Mouse (Mus musculus) limb, embryonic 11.5 days (tissue): ENCODE data around the gene R3hdml. TPM values are rescaled to one million over a fixed set of nuclear protein-coding genes. Genes with fewer than 3 reads are reported as not detected.

Source experiments
- ATAC-seq: fragments of 200-750 bp; cut with Nextera tagmentation; 2 replicates; pipeline ENCODE4 v1.8.0; 2017; ENCODE audit warnings: low read depth; ENCODE audit not compliant: insufficient number of reproducible peaks, low FRiP score, low TSS enrichment
- DNase-seq: peaks from one replicate; pipeline ENCODE4 v3.0.0-alpha.2; 2015; ENCODE audit warnings: low spot score
- H3K27ac ChIP-seq: fragments of 300-500 bp; sonication (generic); replicated peaks from 2 replicates; pipeline ENCODE4 v1.5.1; 2014; ENCODE audit warnings: low read depth, mild to moderate bottlenecking, low read length
- H3K27me3 ChIP-seq: fragments of 300-500 bp; sonication (generic); 2 replicates; pipeline ENCODE4 v1.6.1; 2014; ENCODE audit warnings: mild to moderate bottlenecking, low read length, mixed read lengths; ENCODE audit not compliant: control insufficient read depth, insufficient read depth
- H3K36me3 ChIP-seq: fragments of 300-500 bp; sonication (generic); 2 replicates; pipeline ENCODE4 v1.6.1; 2014; ENCODE audit warnings: mild to moderate bottlenecking, low read length, moderate library complexity, mixed read lengths; ENCODE audit not compliant: control insufficient read depth, insufficient read depth
- H3K4me1 ChIP-seq: fragments of 300-500 bp; sonication (generic); 2 replicates; pipeline ENCODE4 v1.6.1; 2014; ENCODE audit warnings: low read length, mixed read lengths; ENCODE audit not compliant: control insufficient read depth, insufficient read depth
- H3K4me2 ChIP-seq: fragments of 300-500 bp; sonication (generic); 2 replicates; pipeline ENCODE4 v1.6.1; 2014; ENCODE audit warnings: low read depth, mild to moderate bottlenecking, moderate library complexity; ENCODE audit not compliant: severe bottlenecking
- H3K4me3 ChIP-seq: fragments of 300-500 bp; sonication (generic); 2 replicates; pipeline ENCODE4 v1.5.1; 2014; ENCODE audit warnings: low read depth, low read length
- H3K9ac ChIP-seq: fragments of 300-500 bp; sonication (generic); 2 replicates; pipeline ENCODE4 v1.6.1; 2014; ENCODE audit warnings: mild to moderate bottlenecking, low read length
- H3K9me3 ChIP-seq: fragments of 300-500 bp; sonication (generic); 2 replicates; pipeline ENCODE4 v1.6.1; 2016; ENCODE audit warnings: low read length; ENCODE audit not compliant: control insufficient read depth
- WGBS: fragments of 180-500 bp; shearing (Covaris S2); extraction: QIAGEN DNeasy Blood & Tissue Kit; methylation state at CpG from one replicate; pipeline ENCODE4 v1.1.7; 2014; 5-methylcytosine and 5-hydroxymethylcytosine counted together
- polyA plus RNA-seq: library from polyadenylated mRNA; unstranded; fragments of >200 nt; fragmentation: Nextera tagmentation; extraction: Ambion mirVana; gene quantifications from 2 replicates; pipeline ENCODE4 v1.2.1, GENCODE M21; 2014

The R3hdml gene
- polyA plus RNA-seq, 1 experiment from 2014 or later, result not detected

DNA sequence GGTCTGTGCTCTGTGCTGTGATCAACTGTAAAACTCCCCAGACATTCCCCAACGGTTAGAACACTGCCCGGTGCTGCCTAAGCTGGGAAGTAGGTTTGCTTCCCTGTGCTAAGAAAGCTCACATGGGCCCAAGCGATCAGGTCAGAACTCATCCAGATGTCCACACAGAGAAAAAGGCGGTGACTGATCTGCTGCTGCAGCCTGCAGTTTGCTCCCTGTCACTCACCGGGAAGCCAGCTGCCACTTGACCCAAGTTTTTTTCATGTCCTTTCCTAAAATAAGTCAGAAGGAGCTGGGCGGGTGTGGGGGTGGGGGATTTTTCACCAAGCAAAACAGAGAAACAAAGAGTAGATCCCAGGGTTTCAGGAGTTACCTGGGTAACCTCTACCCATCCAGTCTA, 27.6 kb upstream of the R3hdml start:
- ATAC-seq (no peak), DNase-seq (no peak)
- Histone ChIP-seq H3K36me3 (peaks cover 4% of the 10 kb centered on the region; the same call in 1 of the 2 replicates), H3K9ac (no peak overlapping the region), H3K27me3 (no peaks in the 10 kb centered on the region), H3K4me3 (no peak overlapping the region), H3K4me1 (no peaks in the 10 kb centered on the region), H3K4me2 (no peak overlapping the region), H3K9me3 (no peaks in the 10 kb centered on the region), H3K27ac (no peak overlapping the region)
- WGBS, result 64% methylated on average over 6 of the region's 6 CpGs

DNA sequence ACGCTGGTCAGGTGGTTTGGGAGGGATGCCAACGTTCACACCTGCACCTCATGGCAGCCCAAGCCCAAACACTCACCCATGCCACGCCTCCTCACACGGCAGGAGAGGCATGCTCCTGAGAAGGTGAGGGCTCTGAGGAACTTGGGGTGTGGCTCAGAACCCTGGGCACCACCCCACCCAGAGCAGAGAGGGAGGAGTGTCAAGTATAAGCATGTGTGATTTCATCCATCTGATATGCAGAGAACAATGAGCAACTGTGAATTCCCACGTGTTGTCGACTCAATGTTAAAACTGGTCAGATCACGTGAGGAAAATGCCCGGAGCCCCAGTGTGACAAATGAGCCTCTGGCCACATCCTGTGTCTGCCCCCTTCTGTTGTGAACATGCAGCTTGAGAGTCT, 25.3 kb upstream of the R3hdml start:
- H3K4me3 ChIP-seq, result no peak overlapping the region

DNA sequence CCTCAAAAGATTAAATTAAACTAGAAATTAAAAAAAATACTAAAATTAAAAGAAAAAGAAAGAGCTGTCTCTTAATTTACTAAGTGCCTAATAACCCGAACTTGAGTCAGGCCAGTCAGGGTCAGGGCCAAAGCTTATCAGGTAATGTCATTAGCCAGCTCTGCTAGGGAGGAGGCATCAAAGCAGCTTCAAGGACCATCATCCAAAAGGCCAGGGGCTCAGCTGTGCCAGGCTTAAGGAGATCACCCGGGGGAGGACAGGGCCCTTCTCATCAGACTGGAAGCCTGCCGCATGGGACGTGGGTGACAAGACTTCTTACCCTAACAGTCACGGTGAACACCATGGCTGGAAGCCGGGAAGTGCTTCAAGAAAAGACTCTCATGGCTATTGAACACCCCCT, 24.5 kb upstream of the R3hdml start:
- H3K27ac ChIP-seq, result no peak overlapping the region
- peaks cover 4% of the 10 kb centered on the region; the same call in 1 of the 2 replicates for H3K36me3 ChIP-seq
- no peak overlapping the region for H3K4me3 ChIP-seq
- WGBS, result 89% methylated on average over 6 of the region's 6 CpGs
- H3K4me2 ChIP-seq, result no peak overlapping the region
- H3K4me1 ChIP-seq, result peaks cover 3% of the 10 kb centered on the region; the same call in 1 of the 2 replicates
- no peak for ATAC-seq
- H3K27me3 ChIP-seq, result no peaks in the 10 kb centered on the region
- H3K9me3 ChIP-seq, result no peaks in the 10 kb centered on the region
- DNase-seq, result no peak
- no peak overlapping the region for H3K9ac ChIP-seq

More for the DNA sequence above, 25.3 kb upstream of the R3hdml start:
- H3K9me3 ChIP-seq, result no peaks in the 10 kb centered on the region
- H3K4me2 ChIP-seq, result no peak overlapping the region
- H3K9ac ChIP-seq, result no peak overlapping the region
- no peak overlapping the region for H3K27ac ChIP-seq
- ATAC-seq (no peak), DNase-seq (no peak)
- peaks cover 2% of the 10 kb centered on the region; the same call in 1 of the 2 replicates for H3K4me1 ChIP-seq
- H3K36me3 ChIP-seq, result peaks cover 4% of the 10 kb centered on the region; the same call in 1 of the 2 replicates
- H3K27me3 ChIP-seq, result no peaks in the 10 kb centered on the region
- WGBS, result 67% methylated on average over 8 of the region's 8 CpGs

DNA sequence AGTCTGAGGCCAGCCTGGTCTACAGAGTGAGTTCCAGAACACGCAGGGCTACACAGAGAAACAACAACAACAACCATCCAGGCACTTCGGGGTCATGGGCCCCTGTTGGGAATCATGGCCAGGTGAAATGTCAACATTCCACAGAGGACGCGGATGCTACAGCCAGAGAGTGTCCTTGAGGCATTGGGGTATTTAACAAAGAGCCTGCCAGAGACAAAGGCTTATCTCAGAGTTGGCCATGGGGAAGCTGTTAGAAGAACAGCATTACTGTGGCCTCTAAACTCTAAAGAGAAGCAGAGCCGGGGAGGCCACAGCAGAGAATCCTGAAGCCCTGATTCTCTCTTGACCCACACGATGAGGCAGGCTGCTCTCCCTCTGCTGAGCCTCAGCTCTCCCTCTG, 23.3 kb upstream of the R3hdml start:
- Histone ChIP-seq H3K27me3 (no peaks in the 10 kb centered on the region), H3K4me1 (peaks cover 3% of the 10 kb centered on the region; the same call in 1 of the 2 replicates), H3K9me3 (no peaks in the 10 kb centered on the region), H3K4me2 (no peak overlapping the region), H3K4me3 (no peak overlapping the region), H3K36me3 (peaks cover 4% of the 10 kb centered on the region; the same call in 1 of the 2 replicates), H3K9ac (no peak overlapping the region), H3K27ac (no peak overlapping the region)
- DNase-seq (no peak), ATAC-seq (no peak)
- 96% methylated on average over 6 of the region's 6 CpGs for WGBS

DNA sequence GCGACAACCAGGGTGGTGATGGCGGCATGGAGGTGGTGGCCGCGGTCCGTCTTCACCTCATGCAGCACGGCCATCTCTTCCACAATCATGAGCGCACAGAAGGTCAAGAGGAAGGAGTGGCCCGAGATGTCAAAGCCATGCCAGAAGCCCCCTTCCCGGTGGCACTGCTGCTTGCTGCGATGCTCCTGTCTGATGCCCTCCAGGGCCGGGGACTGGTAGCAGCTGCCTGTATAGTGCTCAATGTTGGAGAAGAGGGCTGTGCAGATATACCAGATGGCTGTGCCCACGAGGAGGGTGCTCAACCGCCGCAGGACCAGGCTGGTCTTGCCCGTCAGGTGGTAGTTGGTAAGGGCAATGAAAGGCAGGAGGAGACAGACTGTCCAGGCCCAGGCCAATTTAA, 22.4 kb upstream of the R3hdml start:
- ATAC-seq, result no peak

DNA sequence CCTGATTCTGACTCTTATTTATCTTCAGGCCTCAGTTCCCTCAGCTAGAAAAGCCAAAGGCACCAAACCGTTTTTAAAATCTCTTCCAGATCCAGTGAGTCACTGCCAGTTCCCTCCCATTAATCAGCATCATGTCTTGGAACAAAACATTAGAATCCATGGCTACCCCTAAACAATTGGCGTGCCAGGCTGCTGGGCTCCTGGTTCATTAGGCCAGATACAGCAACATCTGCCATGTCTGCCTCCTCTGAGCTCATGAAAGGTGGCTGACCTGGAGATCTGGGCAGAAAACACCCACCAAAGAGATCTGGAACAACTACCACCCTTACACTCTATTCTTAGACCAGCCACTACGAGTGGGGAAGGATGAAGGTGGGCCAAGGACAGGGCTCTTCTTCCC, 21.0 kb upstream of the R3hdml start:
- H3K9ac ChIP-seq, result no peak overlapping the region
- WGBS, result 73% methylated on average over 3 of the region's 3 CpGs
- H3K4me2 ChIP-seq, result peak overlapping the region; percentile 88; the same call in 1 of the 2 replicates
- H3K27ac ChIP-seq, result no peak overlapping the region
- ATAC-seq, result no peak
- DNase-seq, result no peak
- H3K4me3 ChIP-seq, result no peak overlapping the region
- H3K4me1 ChIP-seq, result peaks cover 3% of the 10 kb centered on the region; the same call in 1 of the 2 replicates
- peaks cover 4% of the 10 kb centered on the region; the same call in 1 of the 2 replicates for H3K36me3 ChIP-seq
- no peaks in the 10 kb centered on the region for H3K9me3 ChIP-seq
- H3K27me3 ChIP-seq, result no peaks in the 10 kb centered on the region

More for the DNA sequence above, 22.4 kb upstream of the R3hdml start:
- H3K9ac ChIP-seq, result no peak overlapping the region
- no peak overlapping the region for H3K27ac ChIP-seq
- H3K4me3 ChIP-seq, result no peak overlapping the region
- WGBS, result 94% methylated on average over 15 of the region's 15 CpGs
- H3K9me3 ChIP-seq, result no peaks in the 10 kb centered on the region
- peaks cover 3% of the 10 kb centered on the region; the same call in 1 of the 2 replicates for H3K4me1 ChIP-seq
- DNase-seq, result no peak
- no peak overlapping the region for H3K4me2 ChIP-seq
- H3K36me3 ChIP-seq, result peaks cover 4% of the 10 kb centered on the region; the same call in 1 of the 2 replicates
- H3K27me3 ChIP-seq, result no peaks in the 10 kb centered on the region

DNA sequence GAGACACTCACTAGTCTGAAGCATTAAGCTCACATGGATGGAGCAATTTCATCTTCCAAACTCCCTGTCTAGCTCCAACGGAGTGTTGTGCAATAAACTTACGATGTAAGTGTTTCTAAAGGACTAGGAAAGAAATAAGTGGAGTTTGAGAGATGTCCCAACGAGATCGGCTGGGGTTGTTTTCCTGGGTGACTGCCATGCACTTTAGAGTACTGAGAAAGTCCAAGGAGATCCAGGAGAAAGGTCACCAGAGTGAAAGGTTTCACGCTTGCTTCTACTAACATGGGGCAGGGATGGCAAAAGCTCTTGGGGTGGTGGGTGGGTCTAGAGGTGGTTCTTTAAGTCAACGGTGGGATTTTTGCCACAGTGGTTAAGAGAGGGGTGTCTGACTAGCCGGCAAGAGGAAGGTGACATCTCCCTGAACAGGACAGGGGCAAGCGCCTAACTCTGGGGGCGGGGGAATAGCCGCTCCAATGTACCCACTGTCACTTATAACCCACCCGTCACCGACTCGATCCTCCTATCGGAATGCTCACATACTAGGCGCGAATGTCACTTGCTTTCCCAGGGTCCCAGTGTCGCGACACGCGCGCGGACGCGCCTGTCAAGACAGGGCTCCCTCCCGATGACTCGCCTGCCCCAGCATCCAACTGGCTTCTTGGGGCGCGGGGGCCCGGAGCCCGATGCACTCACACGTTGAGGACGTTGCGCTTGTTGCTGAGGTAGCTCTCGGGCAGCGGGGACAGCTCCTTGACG, 20.2 kb upstream of the R3hdml start:
- Histone ChIP-seq H3K9me3 (no peaks in the 10 kb centered on the region), H3K4me3 (peak overlapping the region; percentile 83), H3K27ac (no peak overlapping the region), H3K4me1 (peaks cover 3% of the 10 kb centered on the region; the same call in 1 of the 2 replicates), H3K36me3 (peaks cover 4% of the 10 kb centered on the region; the same call in 1 of the 2 replicates), H3K9ac (peak overlapping the region; percentile 79), H3K27me3 (no peaks in the 10 kb centered on the region), H3K4me2 (peak overlapping the region; percentile 88)
- DNase-seq (no peak), ATAC-seq (peak; percentile 75)
- 5% methylated on average over 36 of the region's 36 CpGs for WGBS

DNA sequence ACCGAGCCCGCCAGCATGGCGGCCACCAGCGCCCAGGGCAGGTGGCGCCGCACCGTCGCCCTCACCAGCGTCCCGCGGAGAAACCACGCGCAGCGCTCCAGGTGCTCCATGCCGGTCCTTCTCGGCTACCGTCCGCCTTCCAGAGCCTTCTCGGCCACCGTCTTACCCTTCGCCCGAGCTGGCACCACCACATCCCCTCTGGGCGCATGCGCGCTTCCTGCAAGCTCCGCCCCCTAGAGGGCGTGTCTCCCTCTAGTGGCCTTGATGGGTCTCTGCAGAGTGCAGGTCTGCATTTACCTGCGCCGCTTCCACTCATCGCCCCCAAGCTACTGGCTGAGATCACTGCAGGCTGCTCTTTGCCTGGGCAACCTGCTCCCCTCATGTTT, 19.7 kb upstream of the R3hdml start, which contains the start of gene Fitm2:
Fitm2 (minus strand) TSS at position 164 of the 386 bp plus-strand sequence.
- H3K27ac ChIP-seq, result no peak within 1 kb of the TSS
- H3K9ac ChIP-seq, result peak within 1 kb of the TSS; percentile 79
- peak; percentile 92 for ATAC-seq
- H3K4me1 ChIP-seq, result peaks cover 3% of the 10 kb centered on the region; the same call in 1 of the 2 replicates
- peak within 1 kb of the TSS; percentile 88 for H3K4me2 ChIP-seq
- WGBS, result 0% methylated on average over 30 of the region's 30 CpGs
- no peaks in the 10 kb centered on the region for H3K9me3 ChIP-seq
- H3K27me3 ChIP-seq, result no peaks in the 10 kb centered on the region
- peak; percentile 98 for DNase-seq
- peak within 1 kb of the TSS; percentile 83 for H3K4me3 ChIP-seq
- H3K36me3 ChIP-seq, result peaks cover 4% of the 10 kb centered on the region; the same call in 1 of the 2 replicates
